Mouse (Mus musculus) C3H10T1/2 (cell line): ENCODE data around the gene Gm42420. TPM values are rescaled to one million over a fixed set of nuclear protein-coding genes. Genes with fewer than 3 reads are reported as not detected.

Experiments
- polyA plus RNA-seq, 2 experiments: library from polyadenylated mRNA; unstranded; fragments of >200 nt; fragmentation: generic; extraction: Trizol; gene quantifications; one replicate each; pipeline ENCODE4 v1.2.1; 2012; ENCODE audit warnings: missing spikeins in 2 of 2

The Gm42420 gene
- not detected for polyA plus RNA-seq

DNA sequence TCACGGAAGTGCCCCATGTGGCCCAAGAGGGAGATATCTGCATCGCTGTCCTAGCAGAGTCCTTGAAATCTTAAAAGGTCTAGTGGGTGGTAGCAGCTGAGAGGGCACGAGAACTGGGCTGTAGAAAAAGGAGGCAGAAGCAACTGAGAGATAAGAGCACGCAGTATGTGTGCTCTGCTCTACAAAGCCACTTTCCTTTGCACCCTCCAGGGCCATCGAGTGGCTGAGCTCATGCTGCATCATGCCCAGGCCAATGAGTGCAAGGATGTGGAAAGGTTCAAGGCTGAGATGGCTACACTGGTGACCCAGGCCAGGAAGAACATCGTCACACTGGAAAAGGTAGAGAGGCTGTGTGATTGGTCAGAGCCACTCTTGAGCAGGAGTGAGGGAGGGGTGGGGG is at the start of gene Gm42420:
Gene Gm42420 (plus strand): TSS at position 237 of the 400 bp plus-strand sequence.

GRCm38 (mm10) chr6:39557723-39558261 is 27.8 kb upstream of the Gm42420 start, which contains the start of gene Dennd2a:
Dennd2a (minus strand) TSS chr6:39557867.

DNA sequence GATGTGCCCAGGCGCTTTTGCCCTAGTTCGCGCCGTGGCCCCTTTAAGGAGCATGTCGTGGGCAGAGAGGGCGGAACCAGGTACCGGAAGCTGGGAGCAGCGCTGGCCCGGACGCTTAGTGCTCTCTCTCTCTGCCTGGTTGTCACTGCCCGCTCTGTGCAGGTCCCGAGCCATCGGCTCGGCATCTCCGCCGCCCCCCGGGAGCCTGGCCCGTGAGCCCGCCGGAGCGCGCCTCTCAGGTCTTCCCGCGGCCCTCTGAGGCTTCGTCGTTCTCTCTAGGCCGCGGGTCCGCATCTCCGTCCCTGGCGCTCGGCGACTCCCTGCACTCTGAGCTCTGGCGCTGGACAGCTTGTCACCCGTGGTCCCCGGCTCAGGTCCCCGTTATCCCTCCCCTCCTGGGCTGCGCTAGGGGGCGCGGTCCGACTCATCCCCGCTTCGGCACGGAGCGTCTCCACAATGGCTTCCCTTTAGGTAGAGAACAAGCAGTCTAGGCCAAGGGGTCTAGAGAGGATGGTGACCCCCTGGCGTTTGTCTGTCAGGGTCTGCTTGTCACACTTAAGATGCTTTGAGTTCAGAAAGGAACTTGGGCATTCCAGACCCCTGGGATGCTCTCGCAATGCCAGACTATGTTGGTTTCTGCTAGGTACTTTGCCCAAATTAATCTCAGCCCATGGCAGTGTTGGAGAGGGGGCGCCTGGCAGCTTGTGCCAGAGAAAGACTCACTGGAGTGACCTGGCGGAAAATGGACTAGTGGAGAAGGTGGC is 11.6 kb upstream of the Gm42420 start, which contains the start of gene Adck2:
Gene Adck2 (plus strand): TSS at position 83 of the 764 bp plus-strand sequence.

DNA sequence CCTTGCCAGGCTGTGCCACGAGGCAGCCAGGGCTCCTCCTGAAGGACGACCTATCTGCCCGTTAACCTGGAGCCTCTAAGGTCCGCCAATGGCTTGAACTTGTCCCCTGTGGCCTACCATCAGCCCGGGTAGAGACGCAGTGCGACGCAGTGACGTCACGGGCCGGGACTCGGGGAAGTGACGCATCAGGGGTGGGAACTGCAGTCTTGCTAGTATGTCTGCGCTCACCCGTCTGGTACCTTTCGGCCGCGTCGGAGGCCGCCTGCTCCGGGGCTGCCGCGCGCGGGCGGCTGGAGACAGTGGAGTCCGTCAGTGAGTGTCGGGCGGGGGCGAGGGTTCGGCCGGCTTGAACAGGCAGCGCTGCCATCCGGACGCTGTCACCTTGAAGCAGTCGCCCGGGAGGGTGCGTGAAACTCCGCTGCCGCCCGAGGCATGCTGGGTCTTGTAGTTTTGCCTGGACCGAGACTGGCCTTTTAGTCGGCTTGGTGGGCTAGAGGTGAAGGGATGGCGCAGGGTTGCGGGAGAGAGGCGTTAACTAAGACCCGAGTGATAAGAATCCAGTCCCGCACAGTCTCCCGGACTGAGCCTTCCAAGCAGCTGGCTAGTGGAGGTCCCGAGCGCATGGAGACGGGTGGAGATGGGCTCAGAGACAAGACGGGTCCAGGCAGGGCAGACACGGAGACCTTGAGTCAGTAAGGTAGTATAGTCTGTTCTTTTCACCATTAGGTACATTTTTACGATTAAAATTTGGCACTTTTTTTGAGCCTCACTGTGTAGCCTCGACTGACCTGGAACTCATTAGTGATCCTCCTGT is 7.1 kb downstream of the Gm42420 start, which contains the start of gene Ndufb2:
Gene Ndufb2 (plus strand): TSS at position 174 of the 814 bp plus-strand sequence.

Other genes with a start within 250 kb of the Gm42420 start
- 10 to 100 TPM in 1 of 2 experiments, 1 to 10 TPM in 1; 3.1 to 25.6 TPM for gene Slc37a3, start 208.1 kb upstream of the Gm42420 start, polyA plus RNA-seq
- gene Rab19, start 204.6 kb upstream of the Gm42420 start, polyA plus RNA-seq, result not detected
- 10 to 100 TPM; 19.1 to 48.8 TPM for gene Mkrn1, start 165.3 kb upstream of the Gm42420 start, polyA plus RNA-seq
- 10 to 100 TPM in 1 of 2 experiments, 1 to 10 TPM in 1; 5.6 to 18.2 TPM for gene Dennd2a, start 27.9 kb upstream of the Gm42420 start, polyA plus RNA-seq
- 10 to 100 TPM in 1 of 2 experiments, 1 to 10 TPM in 1; 8.2 to 26.1 TPM for gene Adck2, start 11.9 kb upstream of the Gm42420 start, polyA plus RNA-seq
- 100 to 1,000 TPM; 261 to 268 TPM for gene Ndufb2, start 6.8 kb downstream of the Gm42420 start, polyA plus RNA-seq
- gene Braf, start 139.7 kb downstream of the Gm42420 start, polyA plus RNA-seq, result 1 to 10 TPM in 1 of 2 experiments, under 1 TPM in 1; 0.25 to 1.5 TPM
- 100 to 1,000 TPM in 1 of 2 experiments, 10 to 100 TPM in 1; 26.6 to 110 TPM for gene Mrps33, start 225.2 kb downstream of the Gm42420 start, polyA plus RNA-seq